Mouse (Mus musculus): ENCODE results near the gene Ltbp2. TPM values are rescaled to one million over a fixed set of nuclear protein-coding genes. Genes with fewer than 3 reads are reported as not detected.

Gene Ltbp2
- polyA plus RNA-seq, 1 experiment from 2014 or later, result 0.09 TPM

- no peaks in the 10 kb centered on the region for H3K9me3 ChIP-seq (ENCODE audit: control insufficient read depth, low read length)
- DNase-seq (ENCODE audit: low spot score), result no peak
Observed at GRCm38 (mm10) chr12:84733366-84733765, 143.0 kb downstream of the Ltbp2 start.

More at GRCm38 (mm10) chr12:84733366-84733765, 143.0 kb downstream of the Ltbp2 start:
- H3K9ac ChIP-seq (ENCODE audit: low read depth, low read length), result no peak overlapping the region
- H3K4me2 ChIP-seq (replicated peaks; ENCODE audit: low read depth, low read length), result no peak overlapping the region
- no peaks in the 10 kb centered on the region for H3K4me1 ChIP-seq (replicated peaks; ENCODE audit: control insufficient read depth, insufficient read depth, low read length)
- H3K27ac ChIP-seq (ENCODE audit: low read depth, low read length), result no peak overlapping the region
- no peak for ATAC-seq (ENCODE audit: low FRiP score)
- H3K27me3 ChIP-seq (ENCODE audit: control insufficient read depth, insufficient read depth, low read length), result no peaks in the 10 kb centered on the region
- 73% methylated on average over 13 of the region's 13 CpGs for WGBS
- no peaks in the 10 kb centered on the region for H3K36me3 ChIP-seq (ENCODE audit: control insufficient read depth, insufficient read depth, low read length)
- H3K4me3 ChIP-seq (ENCODE audit: low read depth, low read length), result no peak overlapping the region

Other genes with a start within 250 kb of the Ltbp2 start
- not detected in 2 replicates for gene Vrtn, start 235.5 kb downstream of the Ltbp2 start, polyA plus RNA-seq (2014; fragmentation: Nextera tagmentation; extraction: Ambion mirVana)
- gene Syndig1l, start 177.7 kb downstream of the Ltbp2 start, polyA plus RNA-seq (2014; fragmentation: Nextera tagmentation; extraction: Ambion mirVana), result 0.60 and 0.85 TPM in 2 replicates
- gene Npc2, start 103.4 kb downstream of the Ltbp2 start, polyA plus RNA-seq (2014; fragmentation: Nextera tagmentation; extraction: Ambion mirVana), result 79.4 and 89.2 TPM in 2 replicates
- 151 and 164 TPM in 2 replicates for gene Isca2, start 103.3 kb downstream of the Ltbp2 start, polyA plus RNA-seq (2014; fragmentation: Nextera tagmentation; extraction: Ambion mirVana)
- 148 and 156 TPM in 2 replicates for gene Fcf1, start 94.4 kb upstream of the Ltbp2 start, polyA plus RNA-seq (2014; fragmentation: Nextera tagmentation; extraction: Ambion mirVana)
- 21.8 and 24.5 TPM in 2 replicates for gene Arel1, start 94.4 kb upstream of the Ltbp2 start, polyA plus RNA-seq (2014; fragmentation: Nextera tagmentation; extraction: Ambion mirVana)
- gene Ylpm1, start 119.8 kb upstream of the Ltbp2 start, polyA plus RNA-seq (2014; fragmentation: Nextera tagmentation; extraction: Ambion mirVana), result 44.2 and 53.2 TPM in 2 replicates
- 2.4 and 4.1 TPM in 2 replicates for gene Prox2, start 234.2 kb upstream of the Ltbp2 start, polyA plus RNA-seq (2014; fragmentation: Nextera tagmentation; extraction: Ambion mirVana)
- gene Dlst, start 234.3 kb upstream of the Ltbp2 start, polyA plus RNA-seq (2014; fragmentation: Nextera tagmentation; extraction: Ambion mirVana), result 98.7 and 101 TPM in 2 replicates